Mouse (Mus musculus) embryonic fibroblast, embryonic 13.5 days (primary cell): ENCODE data around the gene Hmbs. TPM values are rescaled to one million over a fixed set of nuclear protein-coding genes. Genes with fewer than 3 reads are reported as not detected.
A peak's percentile ranks its signal among the peaks of the same experiment; 100 is the strongest.
"Not testable (repeated sequence)": the region's sequence is repeated elsewhere in the genome, so short reads cannot be mapped to it uniquely, and the experiment has no call there.

Source experiments
- H3K27ac ChIP-seq: 2 replicates; pipeline ENCODE4 v1.5.1; 2012; ENCODE audit warnings: low read length, control low read depth, inconsistent platforms; ENCODE audit not compliant: insufficient read depth
- H3K4me1 ChIP-seq: 2 replicates; pipeline ENCODE4 v1.6.1; 2011; ENCODE audit warnings: low read length; ENCODE audit not compliant: control insufficient read depth, insufficient read depth
- H3K4me3 ChIP-seq: 2 replicates; pipeline ENCODE4 v1.5.1; 2011; ENCODE audit warnings: mild to moderate bottlenecking, control low read depth, low read length; ENCODE audit not compliant: insufficient read depth
- CTCF ChIP-seq: IDR thresholded peaks from 2 replicates; pipeline ENCODE4 v1.5.1; 2011; ENCODE audit warnings: mild to moderate bottlenecking, control low read depth, low read length, moderate library complexity, borderline replicate concordance; ENCODE audit not compliant: insufficient read depth
- POLR2A ChIP-seq: IDR thresholded peaks from 2 replicates; pipeline ENCODE4 v1.6.1; 2011; ENCODE audit warnings: low read depth, mild to moderate bottlenecking, control low read depth, low read length, moderate library complexity
- polyA plus RNA-seq: library from polyadenylated mRNA; stranded (reverse); fragments of >200 nt; gene quantifications from 2 replicates; pipeline ENCODE4 v1.2.4, GENCODE M21; 2011; ENCODE audit warnings: low read depth; ENCODE audit not compliant: missing spikeins, insufficient read length

Hmbs gene
- 46.8 and 51.9 TPM in 2 replicates for polyA plus RNA-seq

GRCm38 (mm10) chr9:44343781-44344421 lies at the start of gene Hmbs:
Gene Hmbs (minus strand): TSS chr9:44344228.
- peaks cover 10% of the 10 kb centered on the region for H3K4me1 ChIP-seq
- no peak for TF ChIP-seq CTCF
- TF ChIP-seq POLR2A: peak; percentile 66
- peak within 1 kb of the TSS; percentile 93 for H3K27ac ChIP-seq
- peak within 1 kb of the TSS; percentile 61 for H3K4me3 ChIP-seq

- no peak overlapping the region for H3K4me3 ChIP-seq
- TF ChIP-seq POLR2A (no peak), CTCF (peak; percentile 60; the same call in 1 of the 2 replicates)
- H3K27ac ChIP-seq: no peak overlapping the region
- H3K4me1 ChIP-seq: no peaks in the 10 kb centered on the region
These were observed 47.4 kb upstream of the Hmbs start for GRCm38 (mm10) chr9:44391466-44391865.

- H3K4me1 ChIP-seq: no peaks in the 10 kb centered on the region
- H3K27ac ChIP-seq: no peak overlapping the region
- H3K4me3 ChIP-seq: no peak overlapping the region
- TF ChIP-seq POLR2A (no peak), CTCF (peak; percentile 83; the same call in 1 of the 2 replicates)
These were observed 45.2 kb upstream of the Hmbs start for GRCm38 (mm10) chr9:44389273-44389672.

- no peak for TF ChIP-seq POLR2A
- TF ChIP-seq CTCF: no peak
- Histone ChIP-seq H3K4me1 (no peaks in the 10 kb centered on the region), H3K4me3 (no peak overlapping the region), H3K27ac (no peak overlapping the region)
These were observed 43.2 kb upstream of the Hmbs start for GRCm38 (mm10) chr9:44387221-44387620.

GRCm38 (mm10) chr9:44384596-44384995 lies 40.6 kb upstream of the Hmbs start:
- TF ChIP-seq CTCF (no peak), POLR2A (no peak)
- Histone ChIP-seq H3K4me3 (no peak overlapping the region), H3K4me1 (peaks cover 5% of the 10 kb centered on the region; the same call in 1 of the 2 replicates), H3K27ac (no peak overlapping the region)

GRCm38 (mm10) chr9:44379862-44380261 lies 35.8 kb upstream of the Hmbs start:
- peaks cover 7% of the 10 kb centered on the region; the same call in 1 of the 2 replicates for H3K4me1 ChIP-seq
- no peak overlapping the region for H3K27ac ChIP-seq
- TF ChIP-seq CTCF (no peak), POLR2A (no peak)
- H3K4me3 ChIP-seq: peak overlapping the region; percentile 90

- peak within 1 kb of the TSS; percentile 90 for H3K4me3 ChIP-seq
- 0 out of 2 replicates have a peak within 1 kb of the TSS, but pooled peaks have one; percentile 1 for H3K27ac ChIP-seq
- H3K4me1 ChIP-seq: peaks cover 7% of the 10 kb centered on the region; the same call in 1 of the 2 replicates
- TF ChIP-seq POLR2A: peak; percentile 83
- no peak for TF ChIP-seq CTCF
These were observed 35.2 kb upstream of the Hmbs start, which contains the start of gene Hyou1 for GRCm38 (mm10) chr9:44379054-44379834. Gene Hyou1 (plus strand): TSS chr9:44379490.

GRCm38 (mm10) chr9:44378153-44378730 lies 34.2 kb upstream of the Hmbs start:
- Histone ChIP-seq H3K27ac (no peak overlapping the region), H3K4me1 (peaks cover 8% of the 10 kb centered on the region; the same call in 1 of the 2 replicates), H3K4me3 (peak overlapping the region; percentile 66)
- no peak for TF ChIP-seq CTCF
- no peak; the same call in 1 of the 2 replicates for TF ChIP-seq POLR2A

GRCm38 (mm10) chr9:44377335-44377734 lies 33.3 kb upstream of the Hmbs start:
- not testable (repeated sequence) for H3K27ac ChIP-seq, H3K4me3 ChIP-seq, H3K4me1 ChIP-seq
